ENCODE assay signal across 28 mouse cellular contexts in the genomic region with DNA sequence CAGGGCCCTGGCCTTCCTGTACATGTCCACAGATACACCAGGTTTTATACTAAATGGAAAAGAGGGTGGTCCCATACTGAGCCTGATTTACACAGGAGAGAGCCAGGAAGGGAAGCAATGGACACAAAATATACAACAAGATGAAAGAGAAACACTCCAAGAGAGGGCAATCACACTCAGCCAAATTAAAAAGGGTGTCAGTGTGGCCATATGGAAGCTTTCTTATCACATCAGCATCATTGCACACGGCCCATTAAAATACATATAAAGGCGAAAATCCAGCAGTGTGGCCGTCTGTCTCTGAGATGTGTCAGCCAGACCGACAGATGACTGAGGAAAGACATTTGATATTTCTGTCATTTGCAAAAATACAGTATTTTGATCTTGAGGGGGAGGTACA. TPM values are rescaled to one million over a fixed set of nuclear protein-coding genes. Genes with fewer than 3 reads are reported as not detected.
DNase-seq lines count a peak whose midpoint lies in the region; ATAC-seq and TF ChIP-seq lines count a peak whose summit lies in the region.
"Had no signal": no experiment of that assay in that cellular context is flagged by ENCODE, and none has a peak within 500 bp of the region (broad histone marks: within the 10 kb centered on the region; RNA-seq: fewer than 3 reads in every experiment).

No protein-coding gene starts in this region.

- no peaks in the 10 kb centered on the region for H3K9me3 ChIP-seq in forebrain, embryonic 14.5 days (replicated peaks; ENCODE audit: control insufficient read depth, low read length)
- no peaks in the 10 kb centered on the region for H3K9me3 ChIP-seq in forebrain, embryonic 12.5 days
- H3K9me3 ChIP-seq in hindbrain, postnatal 0 days (ENCODE audit: low read length), result no peaks in the 10 kb centered on the region
- no peaks in the 10 kb centered on the region for H3K9me3 ChIP-seq in hindbrain, embryonic 13.5 days
- H3K9me3 ChIP-seq: embryonic facial prominence, embryonic 10.5 days; embryonic facial prominence, embryonic 13.5 days; hindbrain, embryonic 12.5 days had no signal

- no peak for ATAC-seq in forebrain, embryonic 14.5 days
- no peak for ATAC-seq in forebrain, embryonic 12.5 days (ENCODE audit: low FRiP score)
- ATAC-seq in hindbrain, postnatal 0 days, result no peak; the same call in 1 of the 2 replicates
- ATAC-seq in hindbrain, embryonic 13.5 days (ENCODE audit: low FRiP score), result no peak
- ATAC-seq: activated CD4-positive, CD25-positive, alpha-beta regulatory T cell, adult 4 months; CD4-positive, CD25-positive, alpha-beta regulatory T cell, adult 4 months; hindbrain, embryonic 16.5 days; inflammation-experienced regulatory T-cells, adult 6 months; intestine, embryonic 16.5 days had no signal

- H3K4me2 ChIP-seq in forebrain, embryonic 14.5 days (ENCODE audit: low read length), result no peak overlapping the region
- H3K4me2 ChIP-seq in forebrain, embryonic 12.5 days, result no peak overlapping the region
- no peak overlapping the region for H3K4me2 ChIP-seq in hindbrain, postnatal 0 days (ENCODE audit: low read depth, low read length)
- H3K4me2 ChIP-seq in hindbrain, embryonic 13.5 days, result no peak overlapping the region
- H3K4me2 ChIP-seq: embryonic facial prominence, embryonic 13.5 days; heart, embryonic 11.5 days; hindbrain, embryonic 12.5 days had no signal

- TF ChIP-seq CTCF in hindbrain, postnatal 0 days (IDR thresholded peaks at IDR 0.05; ENCODE audit: low read depth), result no peak
- TF ChIP-seq CTCF in brain, embryonic 14.5 days (IDR thresholded peaks at IDR 0.05; ENCODE audit: borderline replicate concordance, extremely low read depth, insufficient read depth, insufficient read length), result no peak

- no peak for TF ChIP-seq POLR2A in brain, embryonic 14.5 days (IDR thresholded peaks at IDR 0.05; ENCODE audit: borderline replicate concordance, extremely low read depth, insufficient read depth, insufficient read length, poor library complexity, severe bottlenecking)

- no peak overlapping the region for H3K4me3 ChIP-seq in forebrain, embryonic 14.5 days (ENCODE audit: low read depth, low read length)
- no peak overlapping the region for H3K4me3 ChIP-seq in forebrain, embryonic 12.5 days (replicated peaks)
- H3K4me3 ChIP-seq in hindbrain, postnatal 0 days (ENCODE audit: low read length), result no peak overlapping the region
- no peak overlapping the region for H3K4me3 ChIP-seq in hindbrain, embryonic 13.5 days
- H3K4me3 ChIP-seq: embryonic facial prominence, embryonic 10.5 days; embryonic facial prominence, embryonic 13.5 days; erythroblast, embryonic 14.5 days; gastrocnemius, adult 2 months; hindbrain, embryonic 12.5 days had no signal

- H3K4me1 ChIP-seq in forebrain, embryonic 14.5 days (ENCODE audit: control insufficient read depth, insufficient read depth, low read length), result no peaks in the 10 kb centered on the region
- H3K4me1 ChIP-seq in forebrain, embryonic 12.5 days, result peaks cover 6% of the 10 kb centered on the region
- no peaks in the 10 kb centered on the region for H3K4me1 ChIP-seq in hindbrain, postnatal 0 days (ENCODE audit: insufficient read depth, low read length)
- peaks cover 15% of the 10 kb centered on the region for H3K4me1 ChIP-seq in hindbrain, embryonic 13.5 days (replicated peaks)
- H3K4me1 ChIP-seq: hindbrain, embryonic 12.5 days had no signal

- no peak overlapping the region for H3K9ac ChIP-seq in forebrain, embryonic 14.5 days (ENCODE audit: low read length)
- H3K9ac ChIP-seq in forebrain, embryonic 12.5 days, result no peak overlapping the region
- no peak overlapping the region for H3K9ac ChIP-seq in hindbrain, postnatal 0 days (replicated peaks; ENCODE audit: low read length)
- no peak overlapping the region for H3K9ac ChIP-seq in hindbrain, embryonic 13.5 days
- H3K9ac ChIP-seq: embryonic facial prominence, embryonic 13.5 days; hindbrain, embryonic 12.5 days had no signal

- no peak overlapping the region for H3K27ac ChIP-seq in forebrain, embryonic 14.5 days (ENCODE audit: low read depth, low read length)
- no peak overlapping the region for H3K27ac ChIP-seq in forebrain, embryonic 12.5 days
- H3K27ac ChIP-seq in hindbrain, postnatal 0 days, result no peak overlapping the region
- no peak overlapping the region for H3K27ac ChIP-seq in hindbrain, embryonic 13.5 days
- H3K27ac ChIP-seq: embryonic facial prominence, embryonic 10.5 days; embryonic facial prominence, embryonic 13.5 days; gastrocnemius, adult 2 months; hindbrain, embryonic 12.5 days had no signal

- WGBS in forebrain, embryonic 14.5 days, result 64% methylated on average over 4 of the region's 4 CpGs
- WGBS in forebrain, embryonic 12.5 days, result 75% methylated on average over 4 of the region's 4 CpGs
- 59% methylated on average over 4 of the region's 4 CpGs for WGBS in hindbrain, postnatal 0 days
- 69% methylated on average over 4 of the region's 4 CpGs for WGBS in hindbrain, embryonic 13.5 days

- no peaks in the 10 kb centered on the region for H3K36me3 ChIP-seq in forebrain, embryonic 14.5 days (ENCODE audit: control insufficient read depth, insufficient read depth, low read length)
- H3K36me3 ChIP-seq in forebrain, embryonic 12.5 days (replicated peaks), result no peaks in the 10 kb centered on the region
- H3K36me3 ChIP-seq in hindbrain, postnatal 0 days (ENCODE audit: insufficient read depth, low read length), result no peaks in the 10 kb centered on the region
- no peaks in the 10 kb centered on the region for H3K36me3 ChIP-seq in hindbrain, embryonic 13.5 days
- H3K36me3 ChIP-seq: embryonic facial prominence, embryonic 10.5 days; embryonic facial prominence, embryonic 13.5 days; hindbrain, embryonic 12.5 days had no signal

- DNase-seq in forebrain, embryonic 14.5 days (ENCODE audit: low spot score), result peak; percentile 52
- DNase-seq in hindbrain, postnatal 0 days (ENCODE audit: low spot score), result peak; percentile 39
- DNase-seq in R1 (ENCODE audit: low read depth, low spot score), result peak; percentile 27
- DNase-seq in brain, embryonic 14.5 days (ENCODE audit: low read depth), result peak; percentile 57
- DNase-seq: adrenal gland, adult 8-10 months; adrenal gland, postnatal 25 days; cerebellum, adult 18-20 months; cerebellum, adult 9-10 months; cerebellum, postnatal 25 days; embryo, embryonic 11 days; gastrocnemius, adult 2 months; gastrocnemius, postnatal 14 days; heart, adult 11 months; kidney, adult 18-20 months had no signal

- H3K27me3 ChIP-seq in forebrain, embryonic 14.5 days (replicated peaks; ENCODE audit: control insufficient read depth, insufficient read depth, low read length), result no peaks in the 10 kb centered on the region
- H3K27me3 ChIP-seq in forebrain, embryonic 12.5 days, result no peaks in the 10 kb centered on the region
- no peaks in the 10 kb centered on the region for H3K27me3 ChIP-seq in hindbrain, postnatal 0 days (ENCODE audit: insufficient read depth, low read length)
- H3K27me3 ChIP-seq in hindbrain, embryonic 13.5 days, result no peaks in the 10 kb centered on the region
- H3K27me3 ChIP-seq: embryonic facial prominence, embryonic 13.5 days; hindbrain, embryonic 12.5 days had no signal

RNA-seq across cellular contexts. Expression of gene Baiap2l1, which starts 54.9 kb away (rescaled TPM):
- 0.81 and 1.1 TPM in 2 replicates for polyA plus RNA-seq in forebrain, embryonic 14.5 days (2014; fragmentation: Nextera tagmentation; extraction: Ambion mirVana)
- polyA plus RNA-seq in forebrain, embryonic 12.5 days (2016; fragmentation: Nextera tagmentation; extraction: Ambion mirVana), result 2.6 and 2.9 TPM in 2 replicates
- 0.63 and 1.3 TPM in 2 replicates for total RNA-seq in hindbrain, postnatal 0 days (2014; rRNA removed)
- polyA plus RNA-seq in hindbrain, postnatal 0 days (2015; fragmentation: Nextera tagmentation; extraction: Ambion mirVana), result 1.8 and 1.9 TPM in 2 replicates
- 2.2 and 2.6 TPM in 2 replicates for polyA plus RNA-seq in hindbrain, embryonic 13.5 days (2015; fragmentation: Nextera tagmentation; extraction: Ambion mirVana)
- polyA plus RNA-seq in brain, embryonic 14.5 days (2012; rRNA removed), result 0.55 and 0.89 TPM in 2 replicates
- total RNA-seq: hematopoietic stem cell, adult 5-6 weeks; MEL had no signal
- polyA plus RNA-seq: erythroblast, embryonic 14.5 days had no signal
